Mouse (Mus musculus) macrophage (primary cell): Measurements from ENCODE around the gene Tbcc. TPM values are rescaled to one million over a fixed set of nuclear protein-coding genes. Genes with fewer than 3 reads are reported as not detected.

ENCODE experiments used
- H3K27ac ChIP-seq: fragments of 350-480 bp; formaldehyde crosslinking; 2 replicates; pipeline ENCODE4 v1.9.0; 2021
- H3K36me3 ChIP-seq: fragments of 350-480 bp; formaldehyde crosslinking; 2 replicates; pipeline ENCODE4 v1.9.0; 2021; ENCODE audit errors: inconsistent target
- H3K4me3 ChIP-seq: fragments of 350-480 bp; formaldehyde crosslinking; 2 replicates; pipeline ENCODE4 v1.9.0; 2021; ENCODE audit errors: inconsistent target
- H3K79me2 ChIP-seq: fragments of 350-480 bp; formaldehyde crosslinking; 2 replicates; pipeline ENCODE4 v1.9.0; 2021; ENCODE audit errors: inconsistent target
- WGBS: methylation state at CpG from one replicate; pipeline ENCODE4 v1.1.7; 2026; ENCODE audit warnings: inconsistent platforms; ENCODE audit not compliant: missing documents; 5-methylcytosine and 5-hydroxymethylcytosine counted together
- polyA plus RNA-seq: library from polyadenylated mRNA; stranded (reverse); fragments of 250-400 nt; gene quantifications from 3 replicates; pipeline ENCODE4 v1.2.4, GENCODE M21; 2018; ENCODE audit warnings: inconsistent platforms

The Tbcc gene
- polyA plus RNA-seq, 1 experiment from 2014 or later, result 6.2 TPM

DNA sequence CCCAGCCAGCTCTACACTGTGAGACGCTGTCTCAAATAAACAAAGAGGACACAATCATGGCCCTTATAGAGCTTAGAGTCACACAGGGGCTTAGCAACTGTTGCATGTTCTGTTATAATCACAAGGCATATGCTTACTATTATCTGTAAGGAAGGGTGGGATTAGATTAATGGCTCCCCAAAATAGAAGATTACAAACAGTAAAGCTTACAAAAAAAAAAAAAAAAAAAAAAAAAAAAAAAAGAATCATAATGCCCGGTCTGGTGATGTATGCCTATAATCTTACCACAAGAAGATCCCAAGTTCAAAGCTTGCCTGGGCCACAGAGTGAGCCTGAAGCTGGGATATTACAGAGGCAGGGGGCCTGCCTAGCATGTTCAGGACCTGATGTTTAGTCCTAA lies 10.2 kb upstream of the Tbcc start:
- no peaks in the 10 kb centered on the region for H3K36me3 ChIP-seq
- H3K27ac ChIP-seq, result peak overlapping the region; percentile 62
- WGBS, result 79% methylated on average over 2 of the region's 2 CpGs
- no peaks in the 10 kb centered on the region for H3K79me2 ChIP-seq
- H3K4me3 ChIP-seq, result no peak overlapping the region

DNA sequence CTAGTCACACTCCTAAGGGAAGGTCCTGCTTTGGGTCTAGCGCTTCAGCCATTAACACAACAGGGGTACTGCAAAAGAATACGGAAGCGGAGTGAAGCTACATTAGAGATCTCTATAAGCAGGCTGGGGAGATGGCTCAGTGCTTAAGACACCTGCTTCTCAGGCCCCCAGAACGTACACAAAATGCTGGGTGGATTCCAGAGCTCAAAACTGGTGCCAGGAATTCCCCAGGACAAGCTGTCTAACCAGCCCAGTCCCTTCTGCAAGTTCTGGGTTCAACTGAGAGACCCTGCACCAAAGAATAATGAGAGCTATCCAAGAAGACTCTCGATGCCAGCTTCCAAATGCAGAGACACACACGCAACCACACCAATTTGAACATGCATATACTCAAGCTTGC lies 8.8 kb upstream of the Tbcc start:
- H3K4me3 ChIP-seq, result no peak overlapping the region
- WGBS, result 96% methylated on average over 6 of the region's 6 CpGs

DNA sequence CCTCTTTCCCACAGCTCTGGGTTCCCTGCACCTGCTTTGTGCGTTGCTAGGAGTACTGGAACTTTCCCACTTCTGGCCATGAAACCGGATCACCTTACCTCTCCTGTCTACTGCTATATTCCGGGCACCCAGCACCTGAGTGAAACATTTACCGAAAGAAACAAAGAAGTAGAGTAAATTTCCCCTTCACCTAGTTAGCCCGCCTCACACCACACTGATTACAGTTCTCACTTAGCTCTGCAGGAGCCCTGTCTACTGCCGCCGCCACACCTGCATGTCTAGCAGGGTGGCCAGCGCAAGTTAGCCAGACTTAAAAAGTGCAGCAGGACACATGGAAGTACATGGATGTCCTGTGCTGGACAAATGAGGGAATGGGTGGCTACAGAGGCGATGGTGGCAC lies 7.4 kb upstream of the Tbcc start:
- H3K79me2 ChIP-seq, result no peaks in the 10 kb centered on the region
- H3K4me3 ChIP-seq, result no peak overlapping the region
- H3K36me3 ChIP-seq, result no peaks in the 10 kb centered on the region
- WGBS, result 93% methylated on average over 9 of the region's 9 CpGs
- H3K27ac ChIP-seq, result no peak overlapping the region

More for the DNA sequence above, 8.8 kb upstream of the Tbcc start:
- Histone ChIP-seq H3K36me3 (no peaks in the 10 kb centered on the region), H3K27ac (no peak overlapping the region), H3K79me2 (no peaks in the 10 kb centered on the region)

DNA sequence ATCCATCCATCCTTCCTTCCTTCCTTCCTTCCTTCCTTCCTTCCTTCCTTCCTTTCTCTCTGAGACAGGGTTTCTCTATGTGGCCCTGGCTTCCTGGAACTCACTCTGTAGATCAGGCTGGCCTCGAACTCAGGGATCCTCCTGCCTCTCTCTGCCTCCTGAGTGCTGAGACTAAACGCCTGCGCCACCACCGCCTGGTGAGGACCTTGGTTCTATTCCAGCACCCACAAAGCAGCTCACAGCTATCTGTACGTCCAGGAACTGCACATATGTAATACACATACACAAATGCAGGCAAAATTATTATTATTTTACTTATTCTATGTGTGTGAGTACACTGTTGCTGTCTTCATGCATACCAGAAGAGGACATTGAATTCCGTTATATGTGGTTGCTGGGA lies 5.7 kb upstream of the Tbcc start:
- Histone ChIP-seq H3K4me3 (no peak overlapping the region), H3K36me3 (no peaks in the 10 kb centered on the region), H3K79me2 (no peaks in the 10 kb centered on the region), H3K27ac (no peak overlapping the region)
- WGBS, result 97% methylated on average over 6 of the region's 6 CpGs

DNA sequence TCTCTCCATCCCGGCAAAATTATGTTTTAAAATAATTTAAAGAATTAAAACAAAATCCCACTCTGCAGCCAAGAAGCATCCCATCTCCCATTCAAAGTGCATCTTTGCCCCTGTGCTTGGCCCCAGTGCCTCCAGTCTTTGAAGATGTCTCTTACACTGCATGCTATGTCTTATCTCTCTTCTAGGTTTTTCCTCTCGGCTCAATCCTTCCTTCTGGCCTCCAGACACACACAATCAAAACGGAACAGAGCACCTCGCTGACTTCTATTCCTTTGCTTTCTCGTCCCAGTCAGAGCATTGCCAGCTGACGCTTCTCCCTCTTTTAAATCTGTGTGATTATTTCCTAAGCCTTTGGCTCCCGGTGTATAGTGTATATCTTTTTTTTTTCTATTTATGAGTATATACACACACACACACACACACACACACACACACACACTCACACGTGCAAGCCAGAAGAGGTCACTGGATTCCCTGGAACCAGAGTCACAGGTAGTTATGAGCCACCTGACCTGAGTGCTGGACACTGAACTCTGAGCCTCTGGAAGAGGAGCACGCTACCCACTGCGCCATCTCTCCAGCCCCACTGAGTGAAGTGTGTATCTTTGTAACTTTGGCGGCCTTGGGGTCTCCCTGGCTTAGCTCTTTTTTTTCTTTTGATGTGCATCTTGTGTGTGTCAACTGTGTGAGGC lies 5.1 kb upstream of the Tbcc start:
- no peak overlapping the region for H3K27ac ChIP-seq
- H3K36me3 ChIP-seq, result no peaks in the 10 kb centered on the region
- no peak overlapping the region for H3K4me3 ChIP-seq
- no peaks in the 10 kb centered on the region for H3K79me2 ChIP-seq
- 92% methylated on average over 11 of the region's 11 CpGs for WGBS

DNA sequence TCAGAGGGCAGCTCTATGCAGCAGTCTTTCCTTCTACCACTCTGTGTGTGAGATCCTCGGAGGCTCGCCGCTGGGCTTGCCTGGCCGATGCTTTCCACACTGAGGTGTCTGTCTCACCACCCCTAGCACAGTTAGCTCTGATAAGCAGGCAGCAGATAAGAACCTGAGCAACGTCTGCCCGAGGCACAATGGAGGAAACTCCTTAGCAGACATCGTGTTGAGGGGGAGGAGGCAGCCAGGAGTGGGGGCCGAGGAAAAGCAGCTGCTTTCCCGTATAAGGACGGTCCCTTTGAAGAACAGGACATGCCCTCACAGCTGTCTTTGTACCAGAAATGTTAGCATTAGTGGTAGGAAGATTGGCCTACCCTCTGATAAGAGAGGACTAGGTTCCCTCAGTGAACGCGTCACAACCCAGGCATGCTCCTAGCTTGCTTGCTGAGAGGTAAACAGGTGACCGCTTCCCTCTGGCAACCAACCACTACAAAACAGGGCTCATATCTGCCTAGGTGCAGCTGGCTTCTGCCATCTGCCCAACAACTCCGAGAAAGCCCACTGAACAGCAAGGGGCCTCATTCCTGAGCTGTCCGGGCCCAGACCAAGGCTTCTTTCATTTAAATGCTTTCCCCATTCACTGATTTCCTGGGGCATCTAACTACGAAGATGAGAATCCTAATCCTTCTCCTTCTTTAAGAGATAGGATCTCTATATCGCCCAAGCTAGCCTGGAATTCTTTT lies 4.4 kb upstream of the Tbcc start:
- 89% methylated on average over 17 of the region's 17 CpGs for WGBS
- H3K36me3 ChIP-seq, result no peaks in the 10 kb centered on the region
- no peak overlapping the region for H3K4me3 ChIP-seq
- H3K79me2 ChIP-seq, result peaks cover 3% of the 10 kb centered on the region
- no peak overlapping the region for H3K27ac ChIP-seq

DNA sequence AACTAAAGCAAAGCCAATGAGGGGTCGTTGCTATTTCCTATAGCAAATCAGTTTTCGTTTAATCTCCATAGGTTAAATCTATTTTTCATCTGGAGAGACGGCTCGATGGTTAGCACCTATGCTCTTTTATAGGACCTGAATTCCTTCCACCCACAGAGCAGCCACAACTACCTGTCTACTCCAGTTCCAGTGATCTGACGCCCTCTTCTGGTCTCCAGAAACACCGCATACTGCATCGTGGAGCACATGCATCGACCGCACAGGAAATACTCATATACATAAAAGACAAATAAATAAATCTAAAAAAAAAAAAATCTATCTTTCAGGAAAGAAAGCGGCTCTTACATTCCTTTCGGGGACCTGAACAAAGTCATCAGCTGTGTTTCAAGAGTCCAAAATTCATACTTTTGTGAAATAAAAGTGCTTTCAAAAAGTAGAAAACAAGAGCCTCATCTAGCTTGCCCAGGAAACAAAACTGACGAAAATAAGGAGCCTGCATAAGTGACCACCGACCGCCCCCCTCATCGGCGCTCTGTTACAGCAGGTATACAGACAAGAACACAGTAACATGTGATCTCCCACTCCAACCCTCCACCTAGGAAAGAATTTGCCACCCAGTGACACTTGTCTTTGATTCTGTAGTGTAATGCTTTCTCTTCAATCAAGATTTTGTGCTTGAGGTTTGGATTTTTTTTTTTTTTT lies 1.8 kb upstream of the Tbcc start:
- H3K79me2 ChIP-seq, result peaks cover 18% of the 10 kb centered on the region
- H3K36me3 ChIP-seq, result no peaks in the 10 kb centered on the region
- H3K27ac ChIP-seq, result peak overlapping the region; percentile 60
- WGBS, result 53% methylated on average over 15 of the region's 16 CpGs
- H3K4me3 ChIP-seq, result peak overlapping the region; percentile 79

DNA sequence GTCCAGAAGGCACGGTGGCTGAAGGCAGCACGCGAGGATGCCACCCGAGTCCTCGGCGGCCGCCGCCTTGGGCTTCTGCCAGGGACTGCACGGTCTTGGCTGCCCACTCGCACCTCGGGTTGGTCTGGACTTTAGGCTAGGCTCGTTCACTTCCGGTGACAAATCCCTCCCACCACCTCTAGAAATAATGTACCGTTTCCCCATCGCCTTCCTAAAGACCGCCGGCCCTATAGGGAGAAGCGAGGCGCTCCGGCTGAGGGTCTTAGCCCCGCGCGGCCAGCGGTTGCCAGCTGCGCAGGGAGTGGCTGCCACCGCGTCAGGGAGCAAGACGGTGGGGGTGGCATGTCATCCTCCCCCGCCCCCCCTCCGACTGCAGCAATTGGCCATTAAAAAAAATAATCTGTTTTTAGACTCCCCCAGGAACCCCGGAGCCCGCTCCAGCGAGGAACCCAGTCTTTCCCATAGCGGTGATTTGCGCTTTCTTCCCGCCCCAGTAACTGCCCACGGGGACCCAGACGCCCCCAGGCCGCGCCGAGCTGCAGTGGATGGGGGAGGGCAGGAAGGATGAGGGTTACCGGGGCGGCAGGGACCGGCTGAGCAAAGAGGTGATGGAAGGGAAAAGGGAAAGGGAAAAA lies 917 bp upstream of the Tbcc start:
- under 1% methylated on average over 44 of the region's 44 CpGs for WGBS
- Histone ChIP-seq H3K27ac (peak overlapping the region; percentile 60), H3K36me3 (no peaks in the 10 kb centered on the region), H3K79me2 (peaks cover 18% of the 10 kb centered on the region), H3K4me3 (peak overlapping the region; percentile 79)

DNA sequence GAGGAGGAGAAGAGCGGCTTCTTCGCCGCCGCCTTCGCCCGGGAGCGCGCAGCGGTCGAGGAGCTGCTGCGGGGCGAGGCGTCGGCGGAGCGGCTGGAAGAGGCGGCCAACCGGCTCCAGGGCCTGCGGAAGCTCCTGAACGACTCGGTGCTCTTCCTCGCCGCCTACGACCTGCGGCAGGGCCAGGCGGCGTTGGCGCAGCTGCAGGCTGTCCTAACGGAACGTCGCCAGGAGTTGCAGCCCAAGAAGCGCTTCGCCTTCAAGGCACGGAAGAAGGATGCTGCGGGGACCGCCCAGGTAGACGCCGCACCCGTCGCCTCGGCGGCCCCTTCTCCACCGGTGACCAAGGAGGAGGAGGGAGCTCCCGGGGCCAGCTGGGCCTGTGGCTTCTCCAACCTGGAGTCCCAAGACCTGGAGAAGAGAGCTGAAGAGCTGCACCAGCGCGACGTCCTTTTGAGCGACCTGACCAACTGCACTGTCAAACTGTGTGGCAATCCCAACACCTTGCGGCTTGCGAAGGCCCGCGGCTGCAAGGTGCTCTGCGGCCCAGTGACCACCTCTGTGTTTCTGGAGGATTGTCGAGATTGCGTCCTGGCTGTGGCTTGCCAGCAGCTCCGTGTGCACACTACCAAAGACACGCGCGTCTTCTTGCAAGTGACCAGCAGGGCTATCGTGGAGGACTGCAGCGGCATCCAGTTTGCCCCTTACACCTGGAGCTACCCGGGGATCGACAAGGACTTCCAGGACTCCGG lies 535 bp downstream of the Tbcc start:
- 3% methylated on average over 61 of the region's 64 CpGs for WGBS
- Histone ChIP-seq H3K79me2 (peaks cover 18% of the 10 kb centered on the region), H3K4me3 (peak overlapping the region; percentile 47), H3K36me3 (no peaks in the 10 kb centered on the region), H3K27ac (no peak overlapping the region)

DNA sequence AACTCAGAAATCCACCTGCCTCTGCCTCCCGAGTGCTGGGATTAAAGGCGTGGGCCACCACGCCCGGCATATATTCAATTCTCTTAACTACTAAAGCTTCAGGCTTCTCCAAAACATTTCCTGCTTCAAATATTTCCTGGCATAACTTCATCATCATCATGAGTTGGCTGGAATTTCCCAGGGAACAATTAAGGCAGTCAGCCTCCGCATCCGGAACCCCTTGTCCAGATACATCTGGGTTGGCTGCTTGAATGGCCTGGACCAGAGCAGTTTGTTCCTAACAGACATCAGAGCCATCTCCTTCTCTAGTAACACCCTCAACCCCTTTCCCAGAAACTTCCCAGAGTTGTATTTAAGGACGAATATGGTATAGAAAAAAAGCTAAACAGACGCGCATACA lies 4.9 kb downstream of the Tbcc start:
- no peak overlapping the region for H3K27ac ChIP-seq
- no peaks in the 10 kb centered on the region for H3K36me3 ChIP-seq
- peaks cover 18% of the 10 kb centered on the region for H3K79me2 ChIP-seq
- WGBS, result 92% methylated on average over 9 of the region's 9 CpGs
- no peak overlapping the region for H3K4me3 ChIP-seq

DNA sequence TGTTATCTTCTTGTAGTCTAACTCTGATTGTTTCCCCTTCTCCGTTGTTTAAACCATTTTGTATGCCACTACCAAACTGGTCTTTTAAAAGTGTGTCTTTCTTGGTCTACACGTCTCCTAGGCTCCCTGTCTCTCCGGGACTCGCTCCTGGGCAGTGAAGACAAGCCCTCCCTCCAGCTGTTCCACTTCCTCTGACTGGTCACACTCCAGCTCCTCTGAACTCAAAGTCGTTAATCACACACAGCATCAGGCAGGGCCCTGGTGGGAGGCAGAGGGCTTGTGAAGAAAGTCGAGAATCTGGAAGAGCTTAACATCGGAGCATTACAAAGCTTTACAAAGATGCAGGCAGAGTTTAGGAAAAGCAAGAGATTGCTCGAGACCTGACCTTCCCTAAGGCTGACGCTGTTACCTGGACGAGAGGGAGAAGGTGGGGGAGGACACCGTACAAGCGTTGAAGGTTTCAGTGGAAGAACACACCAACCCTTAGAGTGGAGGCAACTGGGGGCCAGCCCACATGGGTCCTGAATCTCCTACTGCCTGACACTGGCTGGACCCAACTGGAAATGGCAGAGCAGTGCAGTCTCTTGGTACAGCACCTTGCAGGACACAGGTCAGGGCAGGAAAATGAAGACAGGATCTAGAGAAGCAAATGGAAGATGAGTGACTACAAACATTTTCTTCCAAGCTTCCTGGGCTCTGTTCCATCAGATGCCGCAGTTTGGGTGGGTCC lies 6.9 kb downstream of the Tbcc start:
- Histone ChIP-seq H3K79me2 (peaks cover 2% of the 10 kb centered on the region), H3K27ac (no peak overlapping the region), H3K4me3 (no peak overlapping the region), H3K36me3 (no peaks in the 10 kb centered on the region)
- 62% methylated on average over 13 of the region's 13 CpGs for WGBS

DNA sequence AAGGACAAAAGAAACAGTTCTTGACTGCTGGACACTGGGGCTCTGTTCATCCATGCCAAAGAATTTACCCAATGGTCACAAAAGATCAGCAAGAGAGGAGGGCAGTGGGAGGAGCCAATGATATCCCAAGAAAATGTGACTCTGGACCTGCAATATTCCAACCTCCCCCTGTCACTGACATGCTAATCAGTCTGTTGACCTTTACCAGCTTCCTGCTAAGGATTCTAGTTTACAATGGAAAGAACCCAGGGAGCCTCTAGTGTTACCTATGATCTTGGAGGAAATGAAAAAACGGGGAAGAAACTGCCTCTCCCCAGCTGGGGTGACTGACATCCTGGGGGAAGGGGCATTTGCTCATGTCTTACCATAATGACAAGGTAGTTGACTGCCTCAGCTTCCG lies 10.5 kb downstream of the Tbcc start:
- Histone ChIP-seq H3K36me3 (no peaks in the 10 kb centered on the region), H3K79me2 (no peaks in the 10 kb centered on the region), H3K4me3 (no peak overlapping the region), H3K27ac (no peak overlapping the region)
- WGBS, result 72% methylated on average over 2 of the region's 2 CpGs

DNA sequence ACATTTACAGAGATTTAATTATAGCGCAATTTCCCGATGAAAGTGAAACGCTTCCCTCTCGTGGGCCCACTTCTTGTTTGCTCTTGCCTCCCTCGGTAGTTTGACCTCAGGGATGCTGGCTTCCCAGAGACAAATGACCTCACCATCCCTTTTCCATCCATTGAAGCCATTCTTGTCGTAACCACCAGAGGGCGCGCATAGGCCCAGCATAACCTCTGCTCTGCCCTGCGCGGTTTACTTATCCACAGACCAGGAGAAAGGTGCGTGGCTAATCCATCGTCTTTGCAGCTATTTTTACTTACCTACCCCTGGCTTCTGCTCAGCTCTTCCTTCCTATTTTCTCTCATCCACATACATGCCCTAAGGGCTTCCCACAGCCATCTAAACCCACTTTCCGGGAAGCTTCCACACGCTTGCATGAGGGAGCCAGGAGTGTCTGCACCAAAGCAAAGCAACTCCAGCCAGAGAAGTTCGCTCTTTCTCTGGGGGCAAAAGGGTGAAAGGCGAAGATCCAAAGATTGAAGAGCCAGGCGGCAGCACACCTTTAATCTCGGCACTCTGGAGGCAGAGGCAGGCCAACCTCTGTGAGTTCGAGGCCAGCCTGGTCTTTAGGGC lies 13.5 kb downstream of the Tbcc start:
- WGBS, result 29% methylated on average over 19 of the region's 19 CpGs
- no peak overlapping the region for H3K4me3 ChIP-seq
- no peaks in the 10 kb centered on the region for H3K36me3 ChIP-seq
- no peaks in the 10 kb centered on the region for H3K79me2 ChIP-seq
- no peak overlapping the region for H3K27ac ChIP-seq
